Mouse (Mus musculus) lung, adult 2 months (tissue): ENCODE data around the gene Prdm13.

Experiments
- CTCF ChIP-seq: fragments of 200-500 bp; IDR thresholded peaks from 2 replicates; pipeline ENCODE4 v1.5.1; 2011; ENCODE audit warnings: mild to moderate bottlenecking, low read length, control low read depth; ENCODE audit not compliant: insufficient read depth
- POLR2A ChIP-seq: fragments of 200-500 bp; IDR thresholded peaks from 2 replicates; pipeline ENCODE4 v1.6.1; 2011; ENCODE audit warnings: low read depth, mild to moderate bottlenecking, control low read depth, low read length, borderline replicate concordance; ENCODE audit errors: extremely low read depth

DNA sequence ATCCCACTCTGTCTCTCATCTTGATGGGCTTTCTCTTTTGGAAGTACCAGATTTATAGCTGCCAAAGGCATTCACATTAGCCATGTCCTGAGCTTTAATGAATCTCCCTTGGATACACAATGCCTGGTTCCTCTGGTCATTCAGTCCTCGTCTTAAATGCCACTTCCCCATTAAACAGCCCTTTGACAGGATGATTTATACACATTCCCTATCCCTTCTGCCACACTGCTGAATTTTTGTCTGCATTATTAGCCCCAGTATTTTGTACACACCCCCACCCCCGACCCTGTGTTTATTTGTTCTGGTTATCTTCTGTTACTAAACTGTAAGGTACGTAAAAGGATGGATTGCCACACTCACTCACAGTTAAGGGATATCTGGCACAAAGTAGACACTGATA lies 27.6 kb downstream of the Prdm13 start:
- TF ChIP-seq POLR2A (no peak), CTCF (no peak)
